Mouse (Mus musculus): ENCODE results near the gene Shisa2. TPM values are rescaled to one million over a fixed set of nuclear protein-coding genes. Genes with fewer than 3 reads are reported as not detected.

Gene Shisa2
- polyA plus RNA-seq, 1 experiment from 2014 or later, result 4.7 TPM

DNA sequence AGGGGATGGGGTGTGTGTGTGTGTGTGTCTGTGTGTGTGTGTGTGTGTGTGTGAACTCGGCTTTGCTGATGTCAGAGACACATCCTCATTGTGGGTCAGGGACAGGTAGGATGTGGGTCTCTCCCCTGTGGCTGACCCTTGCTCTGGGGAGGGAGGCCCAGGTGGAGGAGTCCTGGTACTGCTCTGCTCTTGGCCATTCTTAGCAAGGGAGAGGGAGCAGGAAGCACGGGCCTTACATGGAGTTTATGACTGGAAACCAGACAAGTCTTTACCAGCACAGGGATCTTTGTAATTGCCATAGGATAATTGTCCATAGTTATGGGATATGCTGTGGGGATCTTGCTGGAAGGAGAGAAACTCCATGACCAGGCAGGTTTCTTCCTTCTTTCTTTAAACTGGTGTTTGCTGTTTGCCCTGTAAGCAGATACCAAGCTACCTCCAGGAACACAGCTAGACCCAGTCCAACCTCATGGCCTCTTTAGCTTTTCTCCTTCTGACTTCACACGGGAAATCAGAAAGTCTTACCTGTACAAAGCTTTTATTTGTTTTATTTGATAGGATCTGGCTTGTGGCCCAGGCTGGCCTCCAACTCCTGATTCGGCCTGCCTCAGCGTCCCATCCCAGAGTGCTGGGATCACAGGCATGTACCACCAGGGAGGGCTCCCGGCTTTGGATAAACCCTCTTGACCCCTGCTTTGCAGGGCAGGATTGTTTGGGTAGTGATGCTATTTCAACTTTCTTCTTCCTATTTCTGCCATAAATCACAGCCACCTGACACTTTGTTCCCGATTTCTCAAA is 14.0 kb downstream of the Shisa2 start:
- H3K4me2 ChIP-seq (ENCODE audit: low read length), result no peak overlapping the region
- no peaks in the 10 kb centered on the region for H3K9me3 ChIP-seq (replicated peaks; ENCODE audit: control insufficient read depth, low read length, poor library complexity, severe bottlenecking)
- H3K9ac ChIP-seq (ENCODE audit: low read depth, low read length), result no peak overlapping the region
- H3K4me1 ChIP-seq (ENCODE audit: control insufficient read depth, insufficient read depth, low read length), result no peaks in the 10 kb centered on the region
- no peaks in the 10 kb centered on the region for H3K36me3 ChIP-seq (ENCODE audit: control insufficient read depth, insufficient read depth, low read length)
- H3K27ac ChIP-seq (ENCODE audit: low read length), result no peak overlapping the region
- ATAC-seq, result no peak
- H3K27me3 ChIP-seq (ENCODE audit: control insufficient read depth, insufficient read depth, low read depth, low read length), result no peaks in the 10 kb centered on the region
- WGBS, result 68% methylated on average over 7 of the region's 7 CpGs
- no peak overlapping the region for H3K4me3 ChIP-seq (ENCODE audit: low read depth, low read length)

DNA sequence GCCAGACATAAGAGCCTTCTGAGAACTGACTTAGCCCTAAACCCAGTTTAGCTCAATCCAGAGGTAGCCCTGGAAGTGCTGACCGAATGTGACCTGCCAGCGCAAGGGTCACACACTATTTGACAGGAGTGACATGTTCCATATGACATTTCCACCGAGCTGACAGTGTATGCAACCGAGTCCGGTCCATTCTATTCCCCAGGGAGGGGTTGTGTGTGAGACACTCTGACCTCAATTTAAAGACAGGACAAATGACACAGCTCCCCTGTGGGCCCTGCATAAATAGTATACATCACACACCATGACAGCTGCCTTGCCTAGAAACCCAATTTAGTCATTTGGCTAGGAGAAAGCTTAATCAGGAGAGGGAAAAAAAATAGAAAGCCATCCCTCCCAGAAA is 16.7 kb downstream of the Shisa2 start:
- Histone ChIP-seq H3K4me3 (ENCODE audit: low read depth, low read length) (no peak overlapping the region), H3K27me3 (ENCODE audit: control insufficient read depth, insufficient read depth, low read depth, low read length) (no peaks in the 10 kb centered on the region), H3K9ac (ENCODE audit: low read depth, low read length) (no peak overlapping the region), H3K4me1 (ENCODE audit: control insufficient read depth, insufficient read depth, low read length) (no peaks in the 10 kb centered on the region), H3K27ac (ENCODE audit: low read length) (no peak overlapping the region), H3K9me3 (replicated peaks; ENCODE audit: control insufficient read depth, low read length, poor library complexity, severe bottlenecking) (no peaks in the 10 kb centered on the region), H3K4me2 (ENCODE audit: low read length) (no peak overlapping the region), H3K36me3 (ENCODE audit: control insufficient read depth, insufficient read depth, low read length) (0 out of 2 replicates have a peak, but pooled peaks cover 3% of the 10 kb centered on the region)
- ATAC-seq, result no peak
- WGBS, result 41% methylated on average over 5 of the region's 5 CpGs

DNA sequence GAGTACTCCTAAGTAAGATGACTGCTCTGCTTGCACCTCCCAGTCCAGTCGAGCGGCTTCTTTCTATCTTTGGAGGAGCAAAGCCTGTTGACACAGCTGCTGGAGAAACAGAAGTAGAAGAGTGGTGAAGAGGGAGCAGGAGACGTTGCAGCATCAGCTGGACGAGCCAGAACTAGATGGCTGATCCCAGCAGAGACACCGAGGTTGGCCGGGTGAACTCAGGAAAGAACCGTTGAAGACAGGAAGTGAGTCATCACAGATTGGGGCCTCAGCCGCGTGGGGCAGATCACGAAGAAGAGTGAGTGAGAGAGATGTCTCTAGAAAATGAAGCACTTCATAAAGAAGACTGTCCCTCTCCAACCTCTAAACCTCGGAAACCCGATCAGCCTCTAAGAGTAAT is 18.5 kb downstream of the Shisa2 start:
- no peak for ATAC-seq
- Histone ChIP-seq H3K4me2 (ENCODE audit: low read length) (no peak overlapping the region), H3K9ac (ENCODE audit: low read depth, low read length) (no peak overlapping the region), H3K4me1 (ENCODE audit: control insufficient read depth, insufficient read depth, low read length) (no peaks in the 10 kb centered on the region), H3K4me3 (ENCODE audit: low read depth, low read length) (no peak overlapping the region), H3K27me3 (ENCODE audit: control insufficient read depth, insufficient read depth, low read depth, low read length) (no peaks in the 10 kb centered on the region), H3K36me3 (ENCODE audit: control insufficient read depth, insufficient read depth, low read length) (0 out of 2 replicates have a peak, but pooled peaks cover 3% of the 10 kb centered on the region), H3K27ac (ENCODE audit: low read length) (no peak overlapping the region), H3K9me3 (replicated peaks; ENCODE audit: control insufficient read depth, low read length, poor library complexity, severe bottlenecking) (no peaks in the 10 kb centered on the region)
- WGBS, result 78% methylated on average over 12 of the region's 12 CpGs

DNA sequence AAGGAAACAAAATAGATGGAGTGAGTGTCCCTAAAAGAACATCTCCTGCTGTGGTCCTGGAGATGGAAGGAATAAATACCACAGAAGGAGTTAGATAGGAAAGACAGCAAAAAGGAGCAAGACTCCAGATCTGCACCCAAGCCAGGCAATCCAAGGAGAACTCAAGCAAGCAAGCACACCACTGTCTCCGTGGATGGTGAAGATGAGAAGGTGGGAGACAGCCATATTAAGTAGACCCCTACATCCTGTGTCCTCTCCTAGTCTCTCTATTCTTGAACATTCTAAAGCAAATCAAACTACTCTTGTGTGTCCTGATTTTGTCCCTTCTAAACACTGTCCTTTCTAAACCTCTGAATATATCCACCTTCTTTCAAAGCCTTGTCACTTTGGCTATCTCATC is 19.1 kb downstream of the Shisa2 start:
- no peaks in the 10 kb centered on the region for H3K27me3 ChIP-seq (ENCODE audit: control insufficient read depth, insufficient read depth, low read depth, low read length)
- H3K4me1 ChIP-seq (ENCODE audit: control insufficient read depth, insufficient read depth, low read length), result no peaks in the 10 kb centered on the region
- no peak overlapping the region for H3K9ac ChIP-seq (ENCODE audit: low read depth, low read length)
- H3K9me3 ChIP-seq (replicated peaks; ENCODE audit: control insufficient read depth, low read length, poor library complexity, severe bottlenecking), result no peaks in the 10 kb centered on the region
- H3K4me3 ChIP-seq (ENCODE audit: low read depth, low read length), result no peak overlapping the region
- no peak for ATAC-seq
- 88% methylated on average over 1 of the region's 1 CpGs for WGBS
- no peak overlapping the region for H3K27ac ChIP-seq (ENCODE audit: low read length)
- 0 out of 2 replicates have a peak, but pooled peaks cover 3% of the 10 kb centered on the region for H3K36me3 ChIP-seq (ENCODE audit: control insufficient read depth, insufficient read depth, low read length)
- H3K4me2 ChIP-seq (ENCODE audit: low read length), result no peak overlapping the region

DNA sequence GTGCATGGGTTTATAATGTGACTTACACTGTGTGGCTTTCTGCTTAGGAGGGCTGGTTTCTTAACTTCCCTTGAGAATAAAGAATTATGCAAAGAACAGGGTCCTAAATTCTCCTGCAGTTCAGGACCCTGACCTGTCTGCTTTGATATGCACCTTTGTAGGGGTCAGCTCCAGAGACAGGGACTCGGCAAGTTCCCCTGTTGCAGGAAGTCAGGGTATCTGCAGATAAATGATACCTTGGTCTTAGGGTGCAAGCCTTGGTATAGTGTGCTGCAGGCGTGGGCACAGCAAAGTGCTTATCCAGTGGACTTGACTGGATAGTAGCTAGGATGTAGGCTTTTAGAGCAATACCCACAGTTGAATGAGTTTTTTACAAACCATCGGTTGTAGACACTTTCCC is 19.8 kb downstream of the Shisa2 start:
- no peaks in the 10 kb centered on the region for H3K27me3 ChIP-seq (ENCODE audit: control insufficient read depth, insufficient read depth, low read depth, low read length)
- 0 out of 2 replicates have a peak, but pooled peaks cover 3% of the 10 kb centered on the region for H3K36me3 ChIP-seq (ENCODE audit: control insufficient read depth, insufficient read depth, low read length)
- H3K4me2 ChIP-seq (ENCODE audit: low read length), result no peak overlapping the region
- H3K4me1 ChIP-seq (ENCODE audit: control insufficient read depth, insufficient read depth, low read length), result no peaks in the 10 kb centered on the region
- no peak for ATAC-seq
- no peak overlapping the region for H3K4me3 ChIP-seq (ENCODE audit: low read depth, low read length)
- no peaks in the 10 kb centered on the region for H3K9me3 ChIP-seq (replicated peaks; ENCODE audit: control insufficient read depth, low read length, poor library complexity, severe bottlenecking)
- H3K27ac ChIP-seq (ENCODE audit: low read length), result no peak overlapping the region
- 78% methylated on average over 3 of the region's 3 CpGs for WGBS
- H3K9ac ChIP-seq (ENCODE audit: low read depth, low read length), result no peak overlapping the region

DNA sequence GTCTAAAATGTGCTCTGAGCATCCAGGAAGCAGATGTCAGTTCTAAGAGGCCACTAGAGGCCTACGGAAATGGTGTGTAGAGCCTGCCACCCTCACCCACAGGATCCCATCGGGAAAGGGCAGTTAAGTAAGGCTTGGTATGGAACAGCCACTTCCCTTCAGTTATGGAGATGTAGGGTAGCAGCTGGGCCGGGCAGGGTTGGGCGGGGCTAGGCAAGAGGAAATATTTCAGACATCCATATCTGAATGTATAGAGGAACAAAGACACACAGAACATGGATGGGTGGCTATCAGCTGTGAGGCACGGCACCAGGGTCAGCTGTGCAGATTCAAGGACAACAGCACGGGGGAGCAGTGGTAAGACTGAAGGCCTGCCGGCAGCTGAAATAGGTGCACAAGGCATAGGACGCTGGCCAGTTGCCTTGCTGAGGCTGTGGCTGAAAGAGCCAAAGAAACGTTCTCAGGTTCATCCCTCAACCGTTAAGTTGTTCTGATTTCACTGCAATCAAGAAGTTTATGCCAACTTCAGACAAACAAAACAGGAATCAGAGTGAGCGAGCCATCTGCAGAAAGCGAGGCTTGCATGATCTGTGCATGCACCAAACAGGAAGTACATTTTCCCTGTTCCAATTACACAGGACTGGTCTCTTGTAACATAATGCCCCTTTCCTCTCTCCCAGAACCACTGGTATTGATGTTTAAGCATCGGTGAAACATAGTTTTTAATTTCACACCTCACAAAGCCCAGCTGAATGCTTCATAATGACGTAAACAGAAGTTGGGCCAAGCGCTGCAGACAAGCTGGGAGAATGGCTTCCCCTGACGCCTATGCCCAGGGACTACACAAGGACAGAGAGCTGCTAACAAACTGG is 22.0 kb downstream of the Shisa2 start:
- Histone ChIP-seq H3K4me2 (ENCODE audit: low read length) (no peak overlapping the region), H3K27me3 (ENCODE audit: control insufficient read depth, insufficient read depth, low read depth, low read length) (no peaks in the 10 kb centered on the region), H3K9ac (ENCODE audit: low read depth, low read length) (no peak overlapping the region), H3K27ac (ENCODE audit: low read length) (no peak overlapping the region), H3K36me3 (ENCODE audit: control insufficient read depth, insufficient read depth, low read length) (0 out of 2 replicates have a peak, but pooled peaks cover 3% of the 10 kb centered on the region), H3K4me3 (ENCODE audit: low read depth, low read length) (no peak overlapping the region), H3K4me1 (ENCODE audit: control insufficient read depth, insufficient read depth, low read length) (no peaks in the 10 kb centered on the region), H3K9me3 (replicated peaks; ENCODE audit: control insufficient read depth, low read length, poor library complexity, severe bottlenecking) (no peaks in the 10 kb centered on the region)
- WGBS, result 77% methylated on average over 16 of the region's 16 CpGs
- no peak for ATAC-seq

DNA sequence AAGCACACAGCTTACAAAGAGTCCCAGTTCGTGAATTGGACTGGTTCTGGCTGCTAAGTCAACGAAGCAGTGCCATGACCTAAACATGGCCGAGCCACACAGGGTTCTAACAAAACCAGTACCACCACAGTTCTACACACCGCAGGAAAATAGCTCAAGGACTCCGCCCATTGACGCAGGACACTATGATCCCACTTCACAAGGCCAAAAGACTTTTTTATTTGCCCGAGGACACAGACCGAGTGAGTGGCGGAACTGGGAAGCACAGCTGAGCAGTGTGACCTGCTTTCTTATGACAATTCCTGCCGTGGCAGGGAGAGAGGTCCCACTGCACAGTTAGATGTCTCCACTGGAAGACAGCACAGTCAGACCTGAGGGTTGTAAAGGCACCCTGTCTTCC is 23.5 kb downstream of the Shisa2 start:
- Histone ChIP-seq H3K36me3 (ENCODE audit: control insufficient read depth, insufficient read depth, low read length) (0 out of 2 replicates have a peak, but pooled peaks cover 3% of the 10 kb centered on the region), H3K9ac (ENCODE audit: low read depth, low read length) (no peak overlapping the region)

DNA sequence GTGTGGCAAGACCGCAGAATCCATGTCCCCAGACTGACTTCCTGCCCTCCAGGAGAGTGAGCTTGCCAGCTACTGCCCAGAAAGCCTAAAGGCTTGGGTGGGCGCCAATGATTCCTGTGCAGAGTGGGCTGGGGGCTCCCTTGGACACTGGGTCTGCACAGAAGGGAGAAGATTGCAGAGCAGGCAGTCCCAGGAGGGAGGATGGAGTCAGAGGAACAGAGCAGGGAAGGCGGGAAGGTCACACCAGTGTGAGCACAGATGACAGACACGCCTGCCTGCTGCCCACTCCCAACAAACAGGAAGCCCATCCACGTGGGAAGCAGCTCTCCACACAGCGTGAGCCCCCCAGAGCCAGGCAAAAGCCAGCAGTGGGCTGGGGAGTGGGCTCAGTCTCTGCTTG is 24.2 kb downstream of the Shisa2 start:
- 0 out of 2 replicates have a peak, but pooled peaks have one; percentile 14 for ATAC-seq
- Histone ChIP-seq H3K4me2 (ENCODE audit: low read length) (no peak overlapping the region), H3K36me3 (ENCODE audit: control insufficient read depth, insufficient read depth, low read length) (0 out of 2 replicates have a peak, but pooled peaks cover 3% of the 10 kb centered on the region), H3K27ac (ENCODE audit: low read length) (no peak overlapping the region), H3K4me1 (ENCODE audit: control insufficient read depth, insufficient read depth, low read length) (no peaks in the 10 kb centered on the region), H3K4me3 (ENCODE audit: low read depth, low read length) (no peak overlapping the region), H3K27me3 (ENCODE audit: control insufficient read depth, insufficient read depth, low read depth, low read length) (no peaks in the 10 kb centered on the region), H3K9ac (ENCODE audit: low read depth, low read length) (no peak overlapping the region), H3K9me3 (replicated peaks; ENCODE audit: control insufficient read depth, low read length, poor library complexity, severe bottlenecking) (no peaks in the 10 kb centered on the region)
- 85% methylated on average over 6 of the region's 6 CpGs for WGBS

More for the DNA sequence above, 23.5 kb downstream of the Shisa2 start:
- H3K9me3 ChIP-seq (replicated peaks; ENCODE audit: control insufficient read depth, low read length, poor library complexity, severe bottlenecking), result no peaks in the 10 kb centered on the region
- 80% methylated on average over 10 of the region's 10 CpGs for WGBS
- H3K4me1 ChIP-seq (ENCODE audit: control insufficient read depth, insufficient read depth, low read length), result no peaks in the 10 kb centered on the region
- H3K27me3 ChIP-seq (ENCODE audit: control insufficient read depth, insufficient read depth, low read depth, low read length), result no peaks in the 10 kb centered on the region
- no peak overlapping the region for H3K4me3 ChIP-seq (ENCODE audit: low read depth, low read length)
- H3K4me2 ChIP-seq (ENCODE audit: low read length), result no peak overlapping the region
- no peak overlapping the region for H3K27ac ChIP-seq (ENCODE audit: low read length)
- ATAC-seq, result no peak

DNA sequence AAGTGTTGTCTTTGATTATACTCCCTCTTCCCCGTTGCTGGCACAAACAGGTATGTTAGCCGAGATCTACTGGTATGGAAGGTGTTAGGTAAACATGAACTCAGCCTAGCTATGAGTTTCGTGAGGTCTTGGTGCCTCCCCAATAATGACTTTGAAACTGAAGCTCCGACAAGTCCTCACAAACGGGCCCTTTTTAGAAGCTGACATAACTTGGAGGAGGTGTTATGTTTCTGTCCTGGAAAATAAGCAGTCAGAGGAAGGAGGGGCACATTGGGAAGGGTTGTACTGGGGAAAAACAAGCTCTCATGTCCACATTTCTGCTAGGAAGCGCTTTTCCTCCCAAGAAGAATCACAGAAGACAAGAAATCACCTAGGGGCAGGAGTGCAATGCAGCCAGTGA is 31.5 kb downstream of the Shisa2 start:
- no peak overlapping the region for H3K4me3 ChIP-seq (ENCODE audit: low read depth, low read length)

More for the DNA sequence above, 31.5 kb downstream of the Shisa2 start:
- WGBS, result 86% methylated on average over 6 of the region's 6 CpGs
- H3K36me3 ChIP-seq (ENCODE audit: control insufficient read depth, insufficient read depth, low read length), result no peaks in the 10 kb centered on the region
- H3K27me3 ChIP-seq (ENCODE audit: control insufficient read depth, insufficient read depth, low read depth, low read length), result no peaks in the 10 kb centered on the region
- no peaks in the 10 kb centered on the region for H3K4me1 ChIP-seq (ENCODE audit: control insufficient read depth, insufficient read depth, low read length)
- no peak for ATAC-seq
- H3K27ac ChIP-seq (ENCODE audit: low read length), result no peak overlapping the region
- H3K9me3 ChIP-seq (replicated peaks; ENCODE audit: control insufficient read depth, low read length, poor library complexity, severe bottlenecking), result no peaks in the 10 kb centered on the region
- no peak overlapping the region for H3K9ac ChIP-seq (ENCODE audit: low read depth, low read length)
- no peak overlapping the region for H3K4me2 ChIP-seq (ENCODE audit: low read length)
